Mouse (Mus musculus) heart, adult 2 months (tissue): ENCODE results near the gene Tmem30b.
"Not testable (repeated sequence)": the region's sequence is repeated elsewhere in the genome, so short reads cannot be mapped to it uniquely, and the experiment has no call there.

Experiments
- CTCF ChIP-seq: fragments of 200-600 bp; IDR thresholded peaks from 2 replicates; pipeline ENCODE4 v1.8.1; 2022; ENCODE audit warnings: antibody characterized with exemption, mild to moderate bottlenecking, moderate library complexity
- POLR2A ChIP-seq: fragments of 200-500 bp; IDR thresholded peaks from 2 replicates; pipeline ENCODE4 v1.6.1; 2011; ENCODE audit warnings: mild to moderate bottlenecking, low read depth, low read length, control low read depth; ENCODE audit not compliant: insufficient read depth

- not testable (repeated sequence) for TF ChIP-seq CTCF, POLR2A
Observed at GRCm38 (mm10) chr12:73563122-73563521, 16.9 kb upstream of the Tmem30b start.
